Mouse (Mus musculus): ENCODE data around the gene Cltc.

DNA sequence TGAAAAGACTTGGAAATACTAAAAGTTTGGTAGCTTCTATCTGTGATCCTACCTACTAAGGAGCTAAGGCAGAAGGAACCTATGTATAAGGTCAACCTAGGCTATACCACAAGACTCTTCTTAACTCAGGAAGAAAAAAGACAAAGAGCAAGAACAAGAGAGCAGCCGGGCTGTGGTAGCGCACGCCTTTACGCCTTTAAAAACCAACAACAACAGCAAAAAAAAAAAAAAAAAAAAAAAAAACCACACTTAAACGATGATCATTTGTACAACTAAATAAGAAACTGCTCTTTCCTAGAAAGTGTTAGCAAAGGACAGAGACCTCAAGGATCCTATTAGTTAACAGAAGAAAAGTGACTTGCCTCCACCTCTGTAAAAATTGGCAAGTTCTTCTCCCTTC, 15.9 kb downstream of the Cltc start:
- TF ChIP-seq POLR2A (IDR thresholded peaks at IDR 0.05; ENCODE audit: insufficient read length, low read depth) (no peak), SRF (IDR thresholded peaks at IDR 0.05; ENCODE audit: control insufficient read depth, insufficient read length, low read depth) (no peak), MYOD1 (IDR thresholded peaks at IDR 0.05; ENCODE audit: control insufficient read depth in 1 of 3, insufficient read length in 2 of 3, low read depth in 2 of 3) (no peak), POLR2AphosphoS2 (IDR thresholded peaks at IDR 0.05; ENCODE audit: insufficient read length, low read depth) (no peak)

All from myocyte (in vitro differentiated cells).